Mouse (Mus musculus): ENCODE data around the gene Zfp874b. TPM values are rescaled to one million over a fixed set of nuclear protein-coding genes. Genes with fewer than 3 reads are reported as not detected.

Gene Zfp874b
- 2.2 and 2.3 TPM in 2 replicates for polyA plus RNA-seq (2014; fragmentation: Nextera tagmentation; extraction: Ambion mirVana)

GRCm38 (mm10) chr13:67483625-67484423 lies at the start of gene Zfp874b:
Gene Zfp874b, minus strand, starts transcription at chr13:67484258.
- Histone ChIP-seq H3K4me3 (ENCODE audit: low read length) (peak within 1 kb of the TSS; percentile 62), H3K27ac (ENCODE audit: low read depth, low read length) (no peak within 1 kb of the TSS), H3K9ac (ENCODE audit: low read depth, low read length) (peak within 1 kb of the TSS; percentile 58), H3K9me3 (ENCODE audit: control insufficient read depth, low read length) (no peaks in the 10 kb centered on the region), H3K36me3 (ENCODE audit: control insufficient read depth, insufficient read depth, low read length) (no peaks in the 10 kb centered on the region), H3K27me3 (ENCODE audit: control insufficient read depth, insufficient read depth, low read length) (no peaks in the 10 kb centered on the region), H3K4me1 (ENCODE audit: control insufficient read depth, insufficient read depth, low read length) (no peaks in the 10 kb centered on the region), H3K4me2 (replicated peaks; ENCODE audit: low read depth, low read length) (peak within 1 kb of the TSS; percentile 50)
- 4% methylated on average over 20 of the region's 20 CpGs for WGBS
- peak; percentile 96 for ATAC-seq (ENCODE audit: low FRiP score, low TSS enrichment)

- no peak overlapping the region for H3K4me3 ChIP-seq (ENCODE audit: low read length)
- ATAC-seq (ENCODE audit: low FRiP score, low TSS enrichment), result no peak
- no peak overlapping the region for H3K4me2 ChIP-seq (replicated peaks; ENCODE audit: low read depth, low read length)
- H3K36me3 ChIP-seq (ENCODE audit: control insufficient read depth, insufficient read depth, low read length), result no peaks in the 10 kb centered on the region
- no peaks in the 10 kb centered on the region for H3K9me3 ChIP-seq (ENCODE audit: control insufficient read depth, low read length)
- H3K27me3 ChIP-seq (ENCODE audit: control insufficient read depth, insufficient read depth, low read length), result no peaks in the 10 kb centered on the region
- 70% methylated on average over 3 of the region's 3 CpGs for WGBS
- no peak overlapping the region for H3K9ac ChIP-seq (ENCODE audit: low read depth, low read length)
- no peak overlapping the region for H3K27ac ChIP-seq (ENCODE audit: low read depth, low read length)
- H3K4me1 ChIP-seq (ENCODE audit: control insufficient read depth, insufficient read depth, low read length), result peaks cover 14% of the 10 kb centered on the region
Observed at GRCm38 (mm10) chr13:67527049-67527730, 43.1 kb upstream of the Zfp874b start.

- H3K4me1 ChIP-seq (ENCODE audit: control insufficient read depth, insufficient read depth, low read length), result peaks cover 14% of the 10 kb centered on the region
- H3K9ac ChIP-seq (ENCODE audit: low read depth, low read length), result peak within 1 kb of the TSS; percentile 66
- H3K36me3 ChIP-seq (ENCODE audit: control insufficient read depth, insufficient read depth, low read length), result peaks cover 2% of the 10 kb centered on the region; the same call in 1 of the 2 replicates
- under 1% methylated on average over 27 of the region's 27 CpGs for WGBS
- H3K27me3 ChIP-seq (ENCODE audit: control insufficient read depth, insufficient read depth, low read length), result no peaks in the 10 kb centered on the region
- H3K27ac ChIP-seq (ENCODE audit: low read depth, low read length), result peak within 1 kb of the TSS; percentile 53
- peak within 1 kb of the TSS; percentile 80 for H3K4me2 ChIP-seq (replicated peaks; ENCODE audit: low read depth, low read length)
- H3K4me3 ChIP-seq (ENCODE audit: low read length), result peak within 1 kb of the TSS; percentile 72
- H3K9me3 ChIP-seq (ENCODE audit: control insufficient read depth, low read length), result no peaks in the 10 kb centered on the region
- peak; percentile 99 for ATAC-seq (ENCODE audit: low FRiP score, low TSS enrichment)
Observed at GRCm38 (mm10) chr13:67525753-67526410, 41.8 kb upstream of the Zfp874b start, which contains the start of the genes Gm26965 and Zfp87. Gene Gm26965, minus strand, starts transcription at chr13:67526151. Gene Zfp87, minus strand, starts transcription at chr13:67526177.

GRCm38 (mm10) chr13:67500908-67501307 lies 16.9 kb upstream of the Zfp874b start:
- Histone ChIP-seq H3K36me3 (ENCODE audit: control insufficient read depth, insufficient read depth, low read length) (no peaks in the 10 kb centered on the region), H3K4me3 (ENCODE audit: low read length) (no peak overlapping the region), H3K27me3 (ENCODE audit: control insufficient read depth, insufficient read depth, low read length) (no peaks in the 10 kb centered on the region), H3K9me3 (ENCODE audit: control insufficient read depth, low read length) (no peaks in the 10 kb centered on the region), H3K4me1 (ENCODE audit: control insufficient read depth, insufficient read depth, low read length) (0 out of 2 replicates have a peak, but pooled peaks cover 6% of the 10 kb centered on the region), H3K27ac (ENCODE audit: low read depth, low read length) (no peak overlapping the region), H3K4me2 (replicated peaks; ENCODE audit: low read depth, low read length) (no peak overlapping the region; the same call in 1 of the 2 replicates), H3K9ac (ENCODE audit: low read depth, low read length) (no peak overlapping the region)
- 78% methylated on average over 1 of the region's 1 CpGs for WGBS
- no peak for ATAC-seq (ENCODE audit: low FRiP score, low TSS enrichment)

GRCm38 (mm10) chr13:67500084-67500719 lies 16.1 kb upstream of the Zfp874b start, which contains the start of gene Zfp58:
Gene Zfp58, minus strand, starts transcription at chr13:67500555.
- peak within 1 kb of the TSS; percentile 47; the same call in 1 of the 2 replicates for H3K27ac ChIP-seq (ENCODE audit: low read depth, low read length)
- peak within 1 kb of the TSS; percentile 85 for H3K4me3 ChIP-seq (ENCODE audit: low read length)
- no peaks in the 10 kb centered on the region for H3K27me3 ChIP-seq (ENCODE audit: control insufficient read depth, insufficient read depth, low read length)
- H3K36me3 ChIP-seq (ENCODE audit: control insufficient read depth, insufficient read depth, low read length), result 0 out of 2 replicates have a peak, but pooled peaks cover 2% of the 10 kb centered on the region
- ATAC-seq (ENCODE audit: low FRiP score, low TSS enrichment), result peak; percentile 98
- H3K4me1 ChIP-seq (ENCODE audit: control insufficient read depth, insufficient read depth, low read length), result 0 out of 2 replicates have a peak, but pooled peaks cover 6% of the 10 kb centered on the region
- peak within 1 kb of the TSS; percentile 70 for H3K9ac ChIP-seq (ENCODE audit: low read depth, low read length)
- H3K4me2 ChIP-seq (replicated peaks; ENCODE audit: low read depth, low read length), result peak within 1 kb of the TSS; percentile 63
- WGBS, result 1% methylated on average over 22 of the region's 22 CpGs
- no peaks in the 10 kb centered on the region for H3K9me3 ChIP-seq (ENCODE audit: control insufficient read depth, low read length)

- 95% methylated on average over 1 of the region's 1 CpGs for WGBS
Observed at GRCm38 (mm10) chr13:67495631-67496030, 11.6 kb upstream of the Zfp874b start.

GRCm38 (mm10) chr13:67484424-67484811 lies 360 bp upstream of the Zfp874b start:
- peak overlapping the region; percentile 58 for H3K9ac ChIP-seq (ENCODE audit: low read depth, low read length)
- H3K4me1 ChIP-seq (ENCODE audit: control insufficient read depth, insufficient read depth, low read length), result no peaks in the 10 kb centered on the region
- H3K9me3 ChIP-seq (ENCODE audit: control insufficient read depth, low read length), result no peaks in the 10 kb centered on the region
- no peaks in the 10 kb centered on the region for H3K27me3 ChIP-seq (ENCODE audit: control insufficient read depth, insufficient read depth, low read length)
- no peak overlapping the region for H3K27ac ChIP-seq (ENCODE audit: low read depth, low read length)
- H3K4me2 ChIP-seq (replicated peaks; ENCODE audit: low read depth, low read length), result peak overlapping the region; percentile 50
- peak overlapping the region; percentile 62 for H3K4me3 ChIP-seq (ENCODE audit: low read length)
- ATAC-seq (ENCODE audit: low FRiP score, low TSS enrichment), result peak; percentile 48; the same call in 1 of the 2 replicates
- H3K36me3 ChIP-seq (ENCODE audit: control insufficient read depth, insufficient read depth, low read length), result no peaks in the 10 kb centered on the region
- WGBS, result 43% methylated on average over 8 of the region's 8 CpGs

More at GRCm38 (mm10) chr13:67495631-67496030, 11.6 kb upstream of the Zfp874b start:
- Histone ChIP-seq H3K9ac (ENCODE audit: low read depth, low read length) (no peak overlapping the region), H3K9me3 (ENCODE audit: control insufficient read depth, low read length) (peaks cover 15% of the 10 kb centered on the region), H3K4me3 (ENCODE audit: low read length) (no peak overlapping the region), H3K27me3 (ENCODE audit: control insufficient read depth, insufficient read depth, low read length) (no peaks in the 10 kb centered on the region), H3K4me1 (ENCODE audit: control insufficient read depth, insufficient read depth, low read length) (0 out of 2 replicates have a peak, but pooled peaks cover 6% of the 10 kb centered on the region), H3K4me2 (replicated peaks; ENCODE audit: low read depth, low read length) (no peak overlapping the region), H3K36me3 (ENCODE audit: control insufficient read depth, insufficient read depth, low read length) (peaks cover 37% of the 10 kb centered on the region), H3K27ac (ENCODE audit: low read depth, low read length) (no peak overlapping the region)
- no peak for ATAC-seq (ENCODE audit: low FRiP score, low TSS enrichment)

GRCm38 (mm10) chr13:67481528-67481927 lies 2.5 kb downstream of the Zfp874b start:
- no peak overlapping the region for H3K9ac ChIP-seq (ENCODE audit: low read depth, low read length)
- H3K4me2 ChIP-seq (replicated peaks; ENCODE audit: low read depth, low read length), result no peak overlapping the region
- no peak for ATAC-seq (ENCODE audit: low FRiP score, low TSS enrichment)
- H3K36me3 ChIP-seq (ENCODE audit: control insufficient read depth, insufficient read depth, low read length), result no peaks in the 10 kb centered on the region
- H3K4me1 ChIP-seq (ENCODE audit: control insufficient read depth, insufficient read depth, low read length), result no peaks in the 10 kb centered on the region
- H3K27me3 ChIP-seq (ENCODE audit: control insufficient read depth, insufficient read depth, low read length), result no peaks in the 10 kb centered on the region
- WGBS, result 76% methylated on average over 4 of the region's 4 CpGs
- no peak overlapping the region for H3K4me3 ChIP-seq (ENCODE audit: low read length)
- H3K9me3 ChIP-seq (ENCODE audit: control insufficient read depth, low read length), result no peaks in the 10 kb centered on the region
- H3K27ac ChIP-seq (ENCODE audit: low read depth, low read length), result no peak overlapping the region

All from kidney, embryonic 14.5 days (tissue).